Mouse (Mus musculus) testis, adult 2 months (tissue): ENCODE data around the gene Dera. TPM values are rescaled to one million over a fixed set of nuclear protein-coding genes. Genes with fewer than 3 reads are reported as not detected.

Source experiments
- H3K27ac ChIP-seq: fragments of 200-500 bp; 2 replicates; pipeline ENCODE4 v1.5.1; 2012; ENCODE audit warnings: low read depth, low read length; ENCODE audit not compliant: control insufficient read depth, insufficient read depth
- H3K27me3 ChIP-seq: fragments of 200-500 bp; 2 replicates; pipeline ENCODE4 v1.6.1; 2012; ENCODE audit warnings: mild to moderate bottlenecking, low read length, moderate library complexity; ENCODE audit not compliant: control insufficient read depth, insufficient read depth
- H3K36me3 ChIP-seq: fragments of 200-500 bp; 2 replicates; pipeline ENCODE4 v1.6.1; 2012; ENCODE audit warnings: mild to moderate bottlenecking, low read length; ENCODE audit not compliant: control insufficient read depth, insufficient read depth
- H3K4me1 ChIP-seq: fragments of 200-500 bp; 2 replicates; pipeline ENCODE4 v1.6.1; 2012; ENCODE audit warnings: low read length; ENCODE audit not compliant: control insufficient read depth, insufficient read depth
- H3K4me3 ChIP-seq: fragments of 200-500 bp; 2 replicates; pipeline ENCODE4 v1.5.1; 2012; ENCODE audit warnings: low read depth, mild to moderate bottlenecking, low read length, moderate library complexity, mixed read lengths; ENCODE audit not compliant: control insufficient read depth
- CTCF ChIP-seq: fragments of 200-500 bp; IDR thresholded peaks from 2 replicates; pipeline ENCODE4 v1.5.1; 2012; ENCODE audit warnings: low read depth, mild to moderate bottlenecking, inconsistent platforms, low read length, moderate library complexity; ENCODE audit not compliant: control insufficient read depth, insufficient read depth, insufficient replicate concordance
- POLR2A ChIP-seq: fragments of 200-500 bp; IDR thresholded peaks from 2 replicates; pipeline ENCODE4 v1.6.1; 2012; ENCODE audit warnings: low read depth, mild to moderate bottlenecking, inconsistent platforms, low read length, moderate library complexity; ENCODE audit not compliant: control insufficient read depth
- polyA plus RNA-seq: library from polyadenylated mRNA; depleted of rRNA; stranded (reverse); fragments of >200 nt; gene quantifications from 2 replicates; pipeline ENCODE4 v1.2.3, GENCODE M21; 2012

Dera gene
- polyA plus RNA-seq, 1 experiment: 4.3 TPM

- Histone ChIP-seq H3K4me3 (no peak overlapping the region), H3K27ac (no peak overlapping the region), H3K27me3 (no peaks in the 10 kb centered on the region), H3K4me1 (no peaks in the 10 kb centered on the region), H3K36me3 (no peaks in the 10 kb centered on the region)
- no peak for TF ChIP-seq CTCF
- no peak for TF ChIP-seq POLR2A
Observed at GRCm38 (mm10) chr6:137799253-137799652, 44.9 kb downstream of the Dera start.

GRCm38 (mm10) chr6:137803456-137804005 lies 49.2 kb downstream of the Dera start:
- TF ChIP-seq POLR2A (no peak), CTCF (no peak)
- Histone ChIP-seq H3K27me3 (no peaks in the 10 kb centered on the region), H3K4me3 (no peak overlapping the region), H3K36me3 (no peaks in the 10 kb centered on the region), H3K4me1 (no peaks in the 10 kb centered on the region), H3K27ac (no peak overlapping the region)

- Histone ChIP-seq H3K36me3 (no peaks in the 10 kb centered on the region), H3K27me3 (no peaks in the 10 kb centered on the region), H3K4me3 (no peak overlapping the region), H3K4me1 (no peaks in the 10 kb centered on the region), H3K27ac (no peak overlapping the region)
- no peak for TF ChIP-seq CTCF
- no peak for TF ChIP-seq POLR2A
Observed at GRCm38 (mm10) chr6:137804121-137804520, 49.8 kb downstream of the Dera start.

GRCm38 (mm10) chr6:137804606-137805005 lies 50.3 kb downstream of the Dera start:
- H3K36me3 ChIP-seq: no peaks in the 10 kb centered on the region
- H3K4me3 ChIP-seq: no peak overlapping the region
- H3K4me1 ChIP-seq: no peaks in the 10 kb centered on the region
- no peaks in the 10 kb centered on the region for H3K27me3 ChIP-seq
- no peak overlapping the region for H3K27ac ChIP-seq
- TF ChIP-seq POLR2A (no peak), CTCF (no peak)

- Histone ChIP-seq H3K4me1 (no peaks in the 10 kb centered on the region), H3K27ac (no peak overlapping the region), H3K27me3 (no peaks in the 10 kb centered on the region), H3K4me3 (no peak overlapping the region), H3K36me3 (no peaks in the 10 kb centered on the region)
- TF ChIP-seq POLR2A: no peak
Observed at GRCm38 (mm10) chr6:137806342-137806741, 52.0 kb downstream of the Dera start.

- H3K27me3 ChIP-seq: no peaks in the 10 kb centered on the region
- TF ChIP-seq CTCF: no peak
- no peak for TF ChIP-seq POLR2A
- no peak overlapping the region for H3K4me3 ChIP-seq
- H3K27ac ChIP-seq: no peak overlapping the region
- no peaks in the 10 kb centered on the region for H3K4me1 ChIP-seq
- H3K36me3 ChIP-seq: no peaks in the 10 kb centered on the region
Observed at GRCm38 (mm10) chr6:137806806-137807205, 52.5 kb downstream of the Dera start.

- Histone ChIP-seq H3K4me3 (no peak overlapping the region), H3K4me1 (no peaks in the 10 kb centered on the region), H3K27me3 (no peaks in the 10 kb centered on the region), H3K27ac (no peak overlapping the region), H3K36me3 (no peaks in the 10 kb centered on the region)
- TF ChIP-seq POLR2A: no peak
- no peak for TF ChIP-seq CTCF
Observed at GRCm38 (mm10) chr6:137807296-137807695, 53.0 kb downstream of the Dera start.

GRCm38 (mm10) chr6:137808706-137809105 lies 54.4 kb downstream of the Dera start:
- Histone ChIP-seq H3K27ac (no peak overlapping the region), H3K4me1 (no peaks in the 10 kb centered on the region), H3K4me3 (no peak overlapping the region), H3K36me3 (no peaks in the 10 kb centered on the region), H3K27me3 (no peaks in the 10 kb centered on the region)
- TF ChIP-seq CTCF (no peak), POLR2A (no peak)
